Mouse (Mus musculus): ENCODE results near the gene Xrcc6.

DNA sequence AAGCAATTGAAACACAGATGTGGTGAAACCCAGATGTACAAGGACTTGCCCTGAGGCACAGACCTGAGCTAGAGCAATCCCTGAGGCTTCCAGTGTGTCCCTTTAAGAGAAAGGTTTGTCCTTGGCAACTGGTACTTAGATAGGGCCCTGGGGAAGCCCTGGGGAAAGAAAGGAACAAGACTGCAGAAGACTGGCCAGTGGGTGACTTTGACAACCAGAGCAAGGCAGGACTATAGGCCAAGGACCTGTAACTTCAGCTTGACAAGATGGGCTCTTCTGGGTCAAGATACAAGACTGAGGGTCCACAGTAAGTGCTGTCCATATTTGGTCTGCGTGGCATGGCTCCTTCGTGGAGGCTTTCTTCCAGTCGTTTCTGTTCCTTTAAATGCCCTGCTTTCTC, at the start of gene Xrcc6:
- TF ChIP-seq CTCF (IDR thresholded peaks at IDR 0.05; ENCODE audit: extremely low read depth, insufficient read length, insufficient replicate concordance, low read depth, low read length) (no peak), POLR2A (IDR thresholded peaks at IDR 0.05; ENCODE audit: low read depth, low read length) (no peak)

All from small intestine, adult 2 months (tissue).